Mouse (Mus musculus): Measurements from ENCODE around the gene Mdfi. TPM values are rescaled to one million over a fixed set of nuclear protein-coding genes. Genes with fewer than 3 reads are reported as not detected.

Gene Mdfi
- polyA plus RNA-seq, 1 experiment from 2014 or later: 12.4 TPM

- WGBS: 68% methylated on average over 10 of the region's 17 CpGs
- ATAC-seq (no peak), DNase-seq (ENCODE audit: low spot score) (no peak)
- no peaks in the 10 kb centered on the region for H3K27me3 ChIP-seq (replicated peaks; ENCODE audit: control insufficient read depth, insufficient read depth, low read length)
- H3K4me1 ChIP-seq (ENCODE audit: control insufficient read depth, insufficient read depth, low read length): peaks cover 10% of the 10 kb centered on the region; the same call in 1 of the 2 replicates
- 0 out of 2 replicates have a peak, but pooled peaks cover 2% of the 10 kb centered on the region for H3K9me3 ChIP-seq (replicated peaks; ENCODE audit: control insufficient read depth, low read length)
- no peaks in the 10 kb centered on the region for H3K36me3 ChIP-seq (ENCODE audit: control insufficient read depth, insufficient read depth, low read length)
- no peak overlapping the region for H3K4me2 ChIP-seq (ENCODE audit: low read length)
- no peak overlapping the region for H3K9ac ChIP-seq (ENCODE audit: low read length)
- H3K4me3 ChIP-seq (ENCODE audit: low read depth, low read length): no peak overlapping the region
- H3K27ac ChIP-seq (ENCODE audit: low read depth, low read length): no peak overlapping the region
These were observed 66.9 kb downstream of the Mdfi start for GRCm38 (mm10) chr17:47767456-47768141.

- no peak for ATAC-seq
- Histone ChIP-seq H3K4me1 (ENCODE audit: control insufficient read depth, insufficient read depth, low read length) (peaks cover 13% of the 10 kb centered on the region; the same call in 1 of the 2 replicates), H3K27me3 (replicated peaks; ENCODE audit: control insufficient read depth, insufficient read depth, low read length) (no peaks in the 10 kb centered on the region), H3K36me3 (ENCODE audit: control insufficient read depth, insufficient read depth, low read length) (no peaks in the 10 kb centered on the region), H3K4me2 (ENCODE audit: low read length) (no peak overlapping the region), H3K9me3 (replicated peaks; ENCODE audit: control insufficient read depth, low read length) (0 out of 2 replicates have a peak, but pooled peaks cover 1% of the 10 kb centered on the region), H3K4me3 (ENCODE audit: low read depth, low read length) (no peak overlapping the region), H3K27ac (ENCODE audit: low read depth, low read length) (no peak overlapping the region), H3K9ac (ENCODE audit: low read length) (no peak overlapping the region)
- no peak for DNase-seq (ENCODE audit: low spot score)
- 69% methylated on average over 2 of the region's 2 CpGs for WGBS
These were observed 67.4 kb downstream of the Mdfi start for GRCm38 (mm10) chr17:47767081-47767455.

- WGBS: 91% methylated on average over 6 of the region's 6 CpGs
- no peaks in the 10 kb centered on the region for H3K9me3 ChIP-seq (replicated peaks; ENCODE audit: control insufficient read depth, low read length)
- H3K27me3 ChIP-seq (replicated peaks; ENCODE audit: control insufficient read depth, insufficient read depth, low read length): no peaks in the 10 kb centered on the region
- no peak overlapping the region for H3K27ac ChIP-seq (ENCODE audit: low read depth, low read length)
- no peaks in the 10 kb centered on the region for H3K36me3 ChIP-seq (ENCODE audit: control insufficient read depth, insufficient read depth, low read length)
- DNase-seq (ENCODE audit: low spot score) (no peak), ATAC-seq (no peak)
- peaks cover 13% of the 10 kb centered on the region; the same call in 1 of the 2 replicates for H3K4me1 ChIP-seq (ENCODE audit: control insufficient read depth, insufficient read depth, low read length)
- no peak overlapping the region for H3K4me3 ChIP-seq (ENCODE audit: low read depth, low read length)
- H3K9ac ChIP-seq (ENCODE audit: low read length): no peak overlapping the region
- H3K4me2 ChIP-seq (ENCODE audit: low read length): no peak overlapping the region
These were observed 68.0 kb downstream of the Mdfi start for GRCm38 (mm10) chr17:47766407-47767043.

- Histone ChIP-seq H3K4me2 (ENCODE audit: low read length) (no peak overlapping the region), H3K4me3 (ENCODE audit: low read depth, low read length) (no peak overlapping the region), H3K9me3 (replicated peaks; ENCODE audit: control insufficient read depth, low read length) (no peaks in the 10 kb centered on the region), H3K4me1 (ENCODE audit: control insufficient read depth, insufficient read depth, low read length) (peaks cover 13% of the 10 kb centered on the region; the same call in 1 of the 2 replicates), H3K9ac (ENCODE audit: low read length) (no peak overlapping the region), H3K36me3 (ENCODE audit: control insufficient read depth, insufficient read depth, low read length) (no peaks in the 10 kb centered on the region), H3K27ac (ENCODE audit: low read depth, low read length) (no peak overlapping the region), H3K27me3 (replicated peaks; ENCODE audit: control insufficient read depth, insufficient read depth, low read length) (no peaks in the 10 kb centered on the region)
- DNase-seq (ENCODE audit: low spot score): no peak
- WGBS: 80% methylated on average over 4 of the region's 4 CpGs
- ATAC-seq: no peak
These were observed 68.5 kb downstream of the Mdfi start for GRCm38 (mm10) chr17:47765986-47766385.

Other genes starting within 250 kb of the Mdfi start
- 25.1 and 33.2 TPM in 2 replicates for gene Bysl, start 223.2 kb downstream of the Mdfi start, polyA plus RNA-seq (2014; fragmentation: Nextera tagmentation; extraction: Ambion mirVana)
- gene Med20, start 223.1 kb downstream of the Mdfi start, polyA plus RNA-seq (2014; fragmentation: Nextera tagmentation; extraction: Ambion mirVana): 55.4 and 55.5 TPM in 2 replicates
- gene Gm20517, start 223.1 kb downstream of the Mdfi start, polyA plus RNA-seq (2014; fragmentation: Nextera tagmentation; extraction: Ambion mirVana): 1.8 and 3.6 TPM in 2 replicates
- gene Usp49, start 204.0 kb downstream of the Mdfi start, polyA plus RNA-seq (2014; fragmentation: Nextera tagmentation; extraction: Ambion mirVana): 5.9 and 6.6 TPM in 2 replicates
- gene Tomm6, start 146.3 kb downstream of the Mdfi start, polyA plus RNA-seq (2014; fragmentation: Nextera tagmentation; extraction: Ambion mirVana): 309 and 324 TPM in 2 replicates
- gene Frs3, start 145.7 kb downstream of the Mdfi start, polyA plus RNA-seq (2014; fragmentation: Nextera tagmentation; extraction: Ambion mirVana): 16.1 and 17.4 TPM in 2 replicates
- 4.7 and 4.8 TPM in 2 replicates for gene Gm21981, start 140.2 kb downstream of the Mdfi start, polyA plus RNA-seq (2014; fragmentation: Nextera tagmentation; extraction: Ambion mirVana)
- gene Prickle4, start 140.0 kb downstream of the Mdfi start, polyA plus RNA-seq (2014; fragmentation: Nextera tagmentation; extraction: Ambion mirVana): 0.42 and 0.62 TPM in 2 replicates
- gene Pgc, start 107.8 kb downstream of the Mdfi start, polyA plus RNA-seq (2014; fragmentation: Nextera tagmentation; extraction: Ambion mirVana): not detected in 2 replicates
- gene Tfeb, start 97.7 kb downstream of the Mdfi start, polyA plus RNA-seq (2014; fragmentation: Nextera tagmentation; extraction: Ambion mirVana): 2.2 and 2.4 TPM in 2 replicates
- gene Foxp4, start 90.0 kb upstream of the Mdfi start, polyA plus RNA-seq (2014; fragmentation: Nextera tagmentation; extraction: Ambion mirVana): 20.3 and 29.9 TPM in 2 replicates
- gene 1700122O11Rik, start 203.6 kb upstream of the Mdfi start, polyA plus RNA-seq (2014; fragmentation: Nextera tagmentation; extraction: Ambion mirVana): not detected in 2 replicates

Data from forebrain, embryonic 14.5 days (tissue).